In genomic region chr15:12619273-12619672, GRCm38 (mm10) we compare ENCODE assay signal across 21 mouse cellular contexts.
DNase-seq lines count a peak whose midpoint lies in the region; ATAC-seq and TF ChIP-seq lines count a peak whose summit lies in the region.
"Had no signal": no experiment of that assay in that cellular context is flagged by ENCODE, and none has a peak within 500 bp of the region (broad histone marks: within the 10 kb centered on the region; RNA-seq: fewer than 3 reads in every experiment).

No protein-coding gene starts in this region.

- H3K9ac ChIP-seq in lung, postnatal 0 days (replicated peaks; ENCODE audit: low read depth), result no peak overlapping the region
- no peak overlapping the region for H3K9ac ChIP-seq in midbrain, postnatal 0 days (replicated peaks; ENCODE audit: low read length, poor library complexity, severe bottlenecking)
- no peak overlapping the region for H3K9ac ChIP-seq in midbrain, embryonic 13.5 days (replicated peaks)

- intact Hi-C loops in heart, postnatal 25 days (cut with DNase I), result no loop called here

- no peak overlapping the region for H3K4me3 ChIP-seq in lung, postnatal 0 days (ENCODE audit: low read depth, low read length)
- no peak overlapping the region for H3K4me3 ChIP-seq in midbrain, postnatal 0 days (ENCODE audit: low read depth, low read length)
- no peak overlapping the region for H3K4me3 ChIP-seq in midbrain, embryonic 13.5 days (replicated peaks)

- no peak overlapping the region for H3K27ac ChIP-seq in lung, postnatal 0 days (ENCODE audit: low read length)
- 0 out of 2 replicates have a peak overlapping the region, but pooled peaks have one; percentile 1 for H3K27ac ChIP-seq in midbrain, postnatal 0 days (ENCODE audit: low read depth, low read length)
- no peak overlapping the region for H3K27ac ChIP-seq in midbrain, embryonic 13.5 days

- no peak for TF ChIP-seq EP300 in lung, postnatal 0 days (IDR thresholded peaks at IDR 0.05)

- 56% methylated on average over 8 of the region's 8 CpGs for WGBS in lung, postnatal 0 days
- 72% methylated on average over 8 of the region's 8 CpGs for WGBS in midbrain, postnatal 0 days
- 87% methylated on average over 8 of the region's 8 CpGs for WGBS in midbrain, embryonic 13.5 days

- H3K27me3 ChIP-seq in lung, postnatal 0 days (replicated peaks; ENCODE audit: insufficient read depth, low read length), result no peaks in the 10 kb centered on the region
- H3K27me3 ChIP-seq in midbrain, postnatal 0 days (ENCODE audit: insufficient read depth, low read length), result no peaks in the 10 kb centered on the region
- no peaks in the 10 kb centered on the region for H3K27me3 ChIP-seq in midbrain, embryonic 13.5 days

- no peaks in the 10 kb centered on the region for H3K36me3 ChIP-seq in lung, postnatal 0 days (ENCODE audit: insufficient read depth, low read length)
- no peaks in the 10 kb centered on the region for H3K36me3 ChIP-seq in midbrain, postnatal 0 days (ENCODE audit: insufficient read depth, low read length)
- H3K36me3 ChIP-seq in midbrain, embryonic 13.5 days, result no peaks in the 10 kb centered on the region
- H3K36me3 ChIP-seq: G1E had no signal

- H3K4me2 ChIP-seq in lung, postnatal 0 days (replicated peaks; ENCODE audit: low read depth, low read length), result no peak overlapping the region
- no peak overlapping the region for H3K4me2 ChIP-seq in midbrain, postnatal 0 days (ENCODE audit: low read depth, low read length, poor library complexity, severe bottlenecking)
- no peak overlapping the region for H3K4me2 ChIP-seq in midbrain, embryonic 13.5 days (replicated peaks)

- 0 out of 2 replicates have a peak, but pooled peaks cover 6% of the 10 kb centered on the region for H3K4me1 ChIP-seq in lung, postnatal 0 days (ENCODE audit: insufficient read depth, low read depth, low read length)
- 0 out of 2 replicates have a peak, but pooled peaks cover 5% of the 10 kb centered on the region for H3K4me1 ChIP-seq in midbrain, postnatal 0 days (ENCODE audit: insufficient read depth, low read length)
- H3K4me1 ChIP-seq in midbrain, embryonic 13.5 days (replicated peaks), result peaks cover 16% of the 10 kb centered on the region

- peak; percentile 62 for DNase-seq in heart, adult 11 months
- DNase-seq in heart, postnatal 25 days (ENCODE audit: low spot score), result no peak
- peak; percentile 62 for DNase-seq in lung, postnatal 0 days (ENCODE audit: low spot score)
- no peak for DNase-seq in lung, postnatal 10 days
- peak; percentile 28 for DNase-seq in lung, postnatal 36 days
- no peak for DNase-seq in lung, postnatal 14 days
- DNase-seq in midbrain, postnatal 0 days (ENCODE audit: low spot score), result no peak
- DNase-seq: adrenal gland, adult 2 months; adrenal gland, adult 8-10 months; adrenal gland, postnatal 10 days; adrenal gland, postnatal 14 days; adrenal gland, postnatal 25 days; adrenal gland, postnatal 36 days; B cell, adult 2 months; cerebellum, adult 11 months; cerebellum, adult 11-12 months had no signal

- no peaks in the 10 kb centered on the region for H3K9me3 ChIP-seq in lung, postnatal 0 days (ENCODE audit: low read length)
- H3K9me3 ChIP-seq in midbrain, postnatal 0 days (ENCODE audit: low read length), result no peaks in the 10 kb centered on the region
- no peaks in the 10 kb centered on the region for H3K9me3 ChIP-seq in midbrain, embryonic 13.5 days
- H3K9me3 ChIP-seq: G1E had no signal

- ATAC-seq in lung, postnatal 0 days, result peak; percentile 53
- ATAC-seq in midbrain, postnatal 0 days (ENCODE audit: low FRiP score), result no peak
- no peak for ATAC-seq in midbrain, embryonic 13.5 days
- ATAC-seq: activated CD4-positive, CD25-positive, alpha-beta regulatory T cell, adult 4 months; CD4-positive, CD25-positive, alpha-beta regulatory T cell, adult 4 months; Patski had no signal

- no peak for TF ChIP-seq CTCF in lung, postnatal 0 days (IDR thresholded peaks at IDR 0.05)
- TF ChIP-seq CTCF in midbrain, postnatal 0 days (IDR thresholded peaks at IDR 0.05), result no peak

Comparison
In these comparisons a context has a peak if more than half of its experiments do, and no peak if none do; other contexts are left out.
1. DNase-seq: peak in heart, adult 11 months (single experiment), lung, postnatal 0 days (single experiment) and lung, postnatal 36 days (single experiment); none in heart, postnatal 25 days (single experiment), lung, postnatal 10 days (single experiment), lung, postnatal 14 days (single experiment) and midbrain, postnatal 0 days (single experiment).